Mouse (Mus musculus): ENCODE data around the gene Grsf1.

GRCm38 (mm10) chr5:88720116-88721002, 44.4 kb upstream of the Grsf1 start, which contains the start of gene Mob1b:
- TF ChIP-seq CTCF (IDR thresholded peaks at IDR 0.05; ENCODE audit: borderline replicate concordance, control insufficient read depth, extremely low read depth, insufficient read depth, low read length, poor library complexity) (peak; percentile 42; the same call in 1 of the 2 replicates), POLR2A (IDR thresholded peaks at IDR 0.05; ENCODE audit: control insufficient read depth, extremely low read depth, insufficient read depth, low read length, poor library complexity) (peak; percentile 55; the same call in 1 of the 2 replicates)
